Mouse (Mus musculus): ENCODE data around the gene Wwc1.

Gene Wwc1

DNA sequence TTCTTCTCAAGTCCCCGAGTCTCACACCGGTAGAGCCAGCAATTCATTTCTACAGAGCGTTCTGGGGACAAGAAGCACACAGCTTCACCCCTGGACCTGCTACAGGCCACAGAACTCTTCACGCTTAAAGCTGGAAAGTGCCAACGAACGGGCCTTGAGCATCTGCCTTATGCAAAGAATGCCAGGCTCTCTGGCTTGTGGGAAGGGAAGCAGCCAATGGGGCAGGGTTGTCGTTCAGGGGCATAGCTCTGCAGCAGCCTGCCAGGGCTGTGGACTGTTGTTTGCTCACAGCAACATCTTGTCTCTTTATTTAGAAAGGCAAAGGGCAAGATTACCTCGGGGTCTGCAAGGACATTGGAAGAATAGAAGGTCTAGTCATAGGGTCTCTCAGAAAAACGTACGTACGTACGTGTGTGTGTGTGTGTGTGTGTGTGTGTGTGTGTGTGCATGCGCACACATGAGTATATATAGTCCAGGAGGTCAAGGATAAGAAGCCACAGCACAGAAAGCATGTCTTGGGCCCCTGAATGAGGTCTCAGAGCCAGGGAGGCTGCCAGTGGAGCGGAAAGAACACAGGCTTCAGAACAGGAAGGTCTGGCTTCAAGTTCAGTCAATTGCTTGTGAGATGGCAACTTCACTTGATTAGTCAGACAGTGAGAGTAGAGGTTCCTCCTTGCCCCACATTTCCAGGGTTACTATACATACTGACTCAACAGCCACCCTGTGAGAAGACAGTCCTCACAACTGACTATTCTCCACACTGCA lies 48.0 kb downstream of the Wwc1 start:
- no peak for DNase-seq

DNA sequence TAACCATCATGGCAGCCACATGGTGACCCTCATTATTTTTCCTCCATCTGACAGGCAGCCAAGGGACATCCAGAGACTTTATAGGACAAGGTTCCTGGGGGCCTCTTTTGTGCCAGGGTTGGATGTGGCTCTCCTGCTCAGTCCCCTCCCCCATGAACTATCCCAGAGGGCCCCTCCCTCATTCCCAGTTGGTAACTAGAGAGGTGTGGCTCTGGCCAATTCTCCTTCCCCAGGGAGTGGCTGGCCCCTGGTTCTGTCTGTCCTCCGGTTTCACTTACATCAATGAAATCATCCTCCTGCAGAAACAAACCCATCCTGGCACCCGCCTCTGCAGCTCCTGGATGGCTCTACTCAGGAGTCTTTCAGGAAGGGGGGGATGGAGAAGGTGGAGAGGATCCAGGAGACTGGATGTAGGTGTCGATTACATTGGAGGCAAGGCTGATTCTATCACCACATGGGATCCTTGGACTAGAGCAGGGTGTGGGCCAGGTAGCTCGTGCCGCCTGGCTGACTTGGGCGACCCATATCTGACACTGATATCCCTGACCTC lies 49.7 kb downstream of the Wwc1 start:
- no peak for DNase-seq

DNA sequence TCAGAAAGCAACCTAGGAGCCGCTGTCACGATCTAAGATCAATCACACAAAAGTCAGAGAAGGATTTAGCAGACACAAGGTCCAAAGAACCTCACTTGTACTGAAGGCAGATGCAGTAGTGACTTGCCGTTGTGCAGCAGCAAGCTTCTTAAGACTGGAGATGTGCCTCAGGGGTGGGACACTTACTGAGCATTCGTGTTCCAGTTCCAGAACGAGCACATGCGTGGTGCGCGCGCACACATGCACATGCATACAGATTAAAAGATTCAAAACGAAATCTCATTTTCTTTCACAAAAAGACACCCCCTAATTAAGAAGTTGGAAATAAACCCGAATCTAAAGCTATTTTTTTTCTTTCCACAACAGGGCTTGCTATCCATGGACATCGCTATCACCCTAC lies 51.9 kb downstream of the Wwc1 start:
- no peak for DNase-seq

DNA sequence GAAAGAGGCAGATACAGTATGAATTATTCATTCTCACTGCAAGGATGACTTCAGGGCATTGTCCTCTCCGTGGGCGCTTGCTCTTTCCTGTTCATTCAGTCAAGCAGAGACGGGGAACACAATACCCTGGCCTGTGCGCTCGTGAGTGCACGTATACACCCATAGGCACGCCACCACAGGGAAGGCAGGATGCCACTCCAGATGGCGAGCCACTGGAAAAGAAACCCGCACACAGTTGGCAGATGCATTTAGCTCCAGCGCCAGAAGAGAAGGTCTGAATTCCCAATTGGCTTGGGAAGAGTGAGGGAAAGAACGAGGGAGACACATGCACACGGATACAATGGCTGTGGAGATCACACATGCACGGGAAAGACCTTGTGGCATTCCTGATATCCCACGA lies 53.0 kb downstream of the Wwc1 start:
- DNase-seq = no peak

DNA sequence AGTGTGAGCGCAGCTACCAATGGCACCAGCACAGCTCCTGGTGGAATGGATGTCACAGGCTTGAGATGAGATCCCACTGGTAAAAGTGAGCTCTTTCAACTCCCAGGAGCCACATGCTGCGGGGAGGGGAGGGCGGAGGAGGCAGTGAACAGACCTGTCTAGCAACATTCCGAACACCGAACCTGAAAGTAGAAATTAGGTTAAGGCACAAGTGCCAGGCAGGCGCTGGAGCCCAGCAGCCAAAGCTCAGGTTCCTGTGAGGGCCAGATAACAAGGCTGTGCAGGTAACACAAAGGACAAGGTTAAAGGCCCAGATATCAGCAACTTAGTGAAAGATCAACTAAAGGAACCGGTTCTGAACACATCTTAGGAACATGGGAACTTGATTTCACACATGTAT lies 54.7 kb downstream of the Wwc1 start:
- DNase-seq = peak; percentile 74

DNA sequence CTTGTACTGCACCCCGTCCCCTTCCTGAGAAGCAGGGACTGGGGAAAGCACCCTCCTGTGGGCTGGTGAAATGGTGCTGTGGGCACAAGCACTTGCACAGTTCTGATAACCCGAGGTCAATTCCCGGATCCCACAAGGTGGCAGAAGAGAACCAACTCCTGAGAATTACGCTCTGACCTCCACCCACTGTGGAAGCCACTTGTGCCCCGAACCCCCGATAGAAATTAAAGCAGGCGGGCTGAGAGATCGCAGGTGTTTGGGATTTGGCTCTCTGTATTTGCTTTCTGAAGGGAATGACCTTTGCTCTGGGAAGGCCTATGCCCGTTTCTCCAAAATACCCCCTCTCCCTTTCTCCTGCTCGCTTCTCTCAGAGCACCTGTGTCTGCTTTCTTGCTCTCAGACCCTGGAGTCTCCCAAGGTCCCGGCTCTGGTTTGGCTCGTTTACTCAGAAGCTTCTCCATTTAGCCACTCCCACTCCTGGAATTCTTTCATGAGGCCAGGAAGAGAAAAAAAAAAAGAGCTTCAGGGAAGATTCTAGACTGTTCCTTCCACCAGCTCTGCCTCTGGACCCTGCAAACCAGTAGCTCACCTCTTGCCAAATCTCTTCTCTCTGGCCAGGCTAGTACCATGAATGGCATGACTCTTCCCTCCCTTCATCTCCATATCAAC lies 58.0 kb downstream of the Wwc1 start:
- peak; percentile 50 for DNase-seq

DNA sequence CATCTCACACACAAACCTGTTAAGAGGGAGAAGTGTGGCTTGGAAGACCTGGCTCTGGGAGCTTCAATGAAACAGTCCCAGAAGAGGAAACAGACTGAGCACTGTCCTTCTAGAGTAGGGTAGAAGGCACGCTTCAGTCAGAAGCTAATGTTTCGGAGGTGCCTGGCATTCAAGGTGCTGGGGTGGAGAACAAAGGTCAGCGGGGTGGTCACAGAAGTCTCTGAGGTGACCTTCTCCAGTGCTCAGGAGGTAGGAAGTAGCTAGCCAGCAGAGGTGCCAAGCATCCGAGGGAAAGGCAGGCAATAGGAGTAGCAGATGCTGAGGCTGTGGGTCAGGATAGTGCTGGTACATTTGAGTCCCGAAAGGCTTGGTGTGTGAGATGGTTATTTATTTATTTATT lies 59.6 kb downstream of the Wwc1 start:
- no peak for DNase-seq

DNA sequence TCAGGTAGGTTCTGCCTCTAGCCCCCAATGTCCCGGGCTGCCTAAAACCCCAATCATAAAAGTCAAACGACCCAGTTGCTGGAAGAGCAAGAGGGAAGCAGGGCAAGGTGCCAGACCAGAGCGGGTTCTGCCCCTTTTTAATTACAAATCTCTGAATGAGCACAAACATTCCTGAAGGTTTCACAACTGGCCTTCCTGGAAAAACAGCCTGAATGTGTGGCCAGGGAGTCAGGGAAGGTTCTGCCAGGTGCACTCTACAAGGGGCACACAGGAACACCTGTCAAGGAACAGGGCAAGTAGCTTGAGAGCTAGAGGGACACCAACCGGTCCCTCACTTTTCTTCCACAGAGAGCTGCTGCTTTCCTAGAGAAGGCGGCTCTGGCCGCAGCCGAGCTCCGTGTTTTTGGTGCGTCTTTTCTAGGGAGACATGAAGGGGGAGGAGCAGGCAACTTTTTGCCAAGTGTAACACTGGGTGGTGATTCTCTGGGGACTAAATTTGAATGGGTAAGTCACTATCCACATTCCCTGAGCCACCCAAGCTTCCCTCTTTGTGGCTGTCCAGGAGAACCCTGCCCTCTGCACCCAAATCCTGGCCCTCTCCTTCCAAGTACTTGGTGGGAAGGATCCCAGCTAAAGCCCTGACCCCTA lies 60.3 kb downstream of the Wwc1 start:
- peak; percentile 82 for DNase-seq

DNA sequence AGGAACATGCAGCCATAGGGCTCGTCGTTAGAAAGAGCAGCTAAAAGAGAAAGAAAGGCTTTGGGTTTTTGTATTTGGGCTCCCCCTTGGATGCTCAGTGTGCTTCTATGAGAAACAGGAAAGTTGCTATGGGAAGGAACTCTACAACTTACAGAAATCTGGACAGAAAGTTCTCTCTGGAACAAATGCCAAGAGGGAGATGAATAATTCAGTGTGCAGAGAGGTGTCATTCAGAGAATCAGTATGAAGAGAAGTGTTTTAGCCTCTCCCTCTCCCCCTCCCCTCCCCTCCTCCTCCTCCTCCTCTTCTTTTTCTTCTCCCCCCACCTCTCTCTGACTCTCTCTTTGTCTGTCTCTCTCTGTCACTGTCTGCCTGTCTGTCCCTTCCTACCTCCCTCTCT lies 60.9 kb downstream of the Wwc1 start:
- DNase-seq = no peak

DNA sequence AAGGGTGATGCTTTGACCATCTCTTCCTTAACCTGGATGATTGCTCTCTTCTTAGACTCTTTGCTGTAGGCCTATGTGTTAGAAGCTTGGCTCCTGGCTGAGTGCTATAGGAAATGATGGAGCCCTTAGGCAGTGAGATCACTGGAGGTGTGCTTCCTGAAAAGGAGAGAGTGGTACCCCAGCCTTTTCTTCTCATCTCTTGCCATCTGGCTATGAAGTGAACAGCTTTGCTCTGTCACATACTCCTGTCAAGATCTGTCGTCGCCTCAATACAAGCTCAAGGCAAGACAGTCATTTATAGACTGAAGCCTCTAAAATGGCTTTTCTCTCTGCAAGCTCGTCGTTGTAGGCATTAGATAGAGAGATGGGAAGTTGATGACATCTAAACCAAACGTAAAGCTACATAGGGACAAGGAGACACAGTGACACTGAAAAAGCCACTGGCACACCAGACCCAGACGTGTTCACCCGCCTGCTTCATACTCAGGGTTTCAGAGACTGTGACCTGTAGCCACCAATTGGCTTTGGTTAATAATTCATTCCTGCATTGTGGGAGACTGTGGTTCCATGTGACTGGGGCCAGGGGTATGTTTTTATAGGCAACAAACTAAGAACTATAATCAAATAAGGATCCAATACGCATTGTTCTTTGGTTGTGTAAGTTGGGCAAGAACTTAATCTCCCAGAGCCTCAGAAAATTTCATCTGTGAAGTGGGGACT lies 63.7 kb downstream of the Wwc1 start:
- DNase-seq = peak; percentile 55

DNA sequence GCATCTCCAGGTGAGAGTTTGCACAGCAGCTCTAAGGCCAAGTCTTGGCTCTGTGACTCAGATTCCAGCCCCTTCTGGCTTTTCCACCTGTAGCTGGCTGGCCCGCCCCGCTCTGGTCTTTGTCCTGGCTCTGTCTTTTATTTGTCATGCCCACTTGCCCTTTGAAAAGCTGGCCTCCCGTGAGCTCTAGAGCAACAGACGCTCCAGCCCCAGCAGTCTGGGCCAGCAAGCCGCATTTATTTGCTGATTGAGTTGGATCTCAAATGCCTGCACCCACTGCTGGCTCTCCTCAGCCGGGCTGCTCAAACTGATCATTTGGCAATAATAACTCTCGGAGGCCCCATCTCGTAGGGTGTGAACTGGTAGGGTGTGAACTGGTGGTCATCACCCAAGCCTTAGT lies 64.8 kb downstream of the Wwc1 start:
- DNase-seq = peak; percentile 75

DNA sequence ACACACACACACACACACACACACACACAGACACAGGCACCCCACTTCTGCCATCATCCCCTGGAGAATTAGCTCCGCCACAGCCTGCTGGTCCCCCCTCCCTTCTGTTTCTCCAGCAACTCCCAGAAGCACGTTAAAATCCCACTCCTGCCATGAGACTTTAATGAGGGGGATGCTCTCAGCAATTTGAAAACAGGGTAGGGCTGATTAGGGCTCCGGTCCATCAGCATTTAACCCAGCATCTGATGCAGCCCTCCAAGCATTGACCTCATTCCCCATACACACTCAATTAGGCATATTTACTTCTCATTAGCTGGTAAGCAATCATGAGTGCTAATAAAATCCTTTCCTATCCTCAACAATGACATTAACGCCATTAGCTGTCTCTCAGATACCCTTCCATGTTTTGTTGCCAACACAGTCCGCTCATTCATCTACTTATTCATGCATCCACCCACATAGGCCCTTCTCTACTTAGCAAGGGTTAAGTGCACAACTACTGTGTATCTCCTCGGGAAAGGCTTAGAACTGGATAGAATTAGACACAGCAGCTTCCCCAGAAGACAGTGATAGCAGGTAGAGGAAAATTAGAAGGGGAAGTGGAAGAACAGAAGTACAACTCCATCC lies 66.8 kb downstream of the Wwc1 start:
- no peak for DNase-seq

DNA sequence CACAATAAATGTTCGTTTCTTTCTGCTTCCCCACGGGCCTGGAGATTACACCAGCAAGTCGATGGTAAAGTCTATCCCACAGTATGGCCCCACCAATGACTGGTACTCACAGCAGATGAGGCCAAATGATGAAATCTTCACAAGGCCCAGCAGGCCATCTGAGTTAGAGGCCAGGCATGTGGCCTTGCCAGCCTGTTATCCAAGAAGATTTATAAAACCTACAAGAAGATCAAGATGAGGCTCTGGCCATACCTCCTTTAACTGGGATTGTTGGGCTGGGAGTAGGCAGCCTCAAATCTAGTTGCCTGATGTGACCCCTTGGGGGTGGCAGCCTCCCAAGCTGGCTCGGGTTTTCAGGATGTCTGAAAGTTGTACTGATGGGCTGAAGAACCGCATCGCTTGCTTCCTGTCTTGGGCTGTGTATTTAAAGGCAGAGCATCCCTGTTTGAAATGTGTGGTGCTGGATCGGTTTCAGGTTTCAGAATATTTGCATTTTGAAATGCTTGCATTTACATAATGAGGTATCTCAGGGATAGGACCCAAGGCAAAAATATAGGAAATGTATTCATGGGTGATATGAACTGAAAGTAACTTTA lies 75.3 kb downstream of the Wwc1 start:
- no peak for DNase-seq

DNA sequence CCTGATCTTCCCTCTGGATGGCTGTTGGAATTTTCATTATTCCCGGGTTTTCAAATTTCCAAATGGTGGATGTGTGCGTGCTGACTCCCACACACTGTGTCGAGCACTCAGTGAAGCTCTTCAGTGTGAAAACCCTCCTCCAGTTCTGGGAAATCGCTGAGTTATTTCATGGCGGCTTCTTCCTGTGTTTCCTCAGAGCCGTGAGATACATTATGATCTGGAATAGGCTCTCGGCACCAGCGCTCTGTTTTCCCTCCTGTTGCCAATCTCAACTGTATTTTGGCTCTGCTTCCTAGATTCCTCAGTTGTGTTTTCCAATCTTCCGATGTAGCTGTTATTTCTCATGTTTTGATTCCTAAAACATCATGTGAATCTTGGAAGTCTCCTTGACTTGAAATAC lies 77.2 kb downstream of the Wwc1 start:
- DNase-seq = no peak

DNA sequence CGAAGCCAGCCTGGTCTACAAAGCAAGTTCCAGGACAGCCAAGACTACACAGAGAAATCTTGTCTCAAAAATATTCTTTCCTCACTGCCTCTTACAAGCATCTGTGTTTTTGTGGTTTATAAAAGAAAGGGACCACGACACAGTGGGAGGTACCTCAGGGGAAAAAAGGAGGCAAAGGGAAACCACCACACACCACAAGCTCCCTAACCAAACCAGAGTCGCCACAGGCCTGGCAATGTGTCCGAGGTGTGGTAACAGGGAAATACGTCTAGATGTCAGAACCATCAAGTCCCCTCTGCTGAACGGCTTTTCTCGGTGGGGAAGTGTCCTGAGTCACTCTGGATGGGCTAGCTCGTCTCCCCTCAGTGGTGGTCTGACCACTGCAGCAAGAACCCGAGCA lies 80.4 kb downstream of the Wwc1 start:
- DNase-seq = no peak

DNA sequence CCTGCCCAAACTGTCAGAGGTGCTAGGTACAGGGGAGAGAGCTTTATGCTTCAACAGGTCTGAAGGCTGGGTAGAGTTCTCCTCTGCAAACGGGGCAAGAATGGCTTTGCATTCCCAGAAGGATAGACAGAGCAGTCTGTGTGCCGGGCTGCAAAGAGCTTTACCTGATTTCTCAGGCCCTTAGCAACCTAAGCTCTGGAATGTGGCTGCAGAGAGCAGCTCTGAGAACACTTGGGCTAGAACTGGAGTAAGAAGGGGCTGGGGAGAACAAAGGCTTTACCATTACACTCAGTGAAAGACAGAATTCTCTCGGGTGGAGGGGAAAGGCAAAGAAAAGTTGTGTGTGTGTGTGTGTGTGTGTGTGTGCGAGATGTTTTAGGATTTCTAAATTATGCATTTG lies 86.9 kb downstream of the Wwc1 start:
- DNase-seq = no peak

DNA sequence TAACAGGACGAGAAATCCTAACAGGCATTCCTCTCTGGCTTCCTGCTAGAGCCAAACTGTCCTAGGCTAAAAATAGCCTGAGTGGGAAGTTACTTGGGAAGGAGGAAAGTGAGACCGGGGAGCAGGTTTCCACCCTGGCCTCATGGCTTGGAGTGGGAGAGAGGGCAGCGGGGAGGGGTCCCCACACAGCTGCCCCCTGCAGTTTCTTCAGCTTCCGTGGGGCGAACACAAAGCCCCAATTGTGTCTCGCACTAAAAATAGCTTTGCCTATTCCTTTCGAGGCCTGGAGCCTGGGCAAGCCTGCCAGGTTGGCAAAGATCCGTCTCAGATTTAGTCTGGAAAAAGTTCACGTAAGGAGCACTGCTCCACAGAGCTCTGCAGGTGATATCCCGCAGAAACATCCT lies 87.3 kb downstream of the Wwc1 start:
- DNase-seq = no peak

DNA sequence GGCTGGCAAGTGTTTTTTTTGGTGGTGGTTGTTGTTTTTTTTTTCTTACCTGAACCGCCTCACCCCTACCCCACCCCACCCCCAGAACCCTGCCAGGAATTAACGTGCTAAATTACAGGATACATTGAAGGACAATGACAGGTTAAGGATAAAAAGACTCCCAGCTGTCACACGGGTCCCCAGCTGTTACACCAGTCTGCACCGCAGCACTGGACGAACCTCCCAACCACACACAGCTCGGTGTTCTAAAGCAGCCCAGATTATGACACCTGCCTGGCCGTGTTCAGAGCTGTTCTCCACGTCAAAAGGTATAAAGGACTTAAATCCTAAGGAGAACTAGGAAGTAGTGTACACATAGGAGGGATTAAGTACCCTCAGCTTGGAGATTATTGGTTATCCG lies 88.0 kb downstream of the Wwc1 start:
- DNase-seq = no peak

DNA sequence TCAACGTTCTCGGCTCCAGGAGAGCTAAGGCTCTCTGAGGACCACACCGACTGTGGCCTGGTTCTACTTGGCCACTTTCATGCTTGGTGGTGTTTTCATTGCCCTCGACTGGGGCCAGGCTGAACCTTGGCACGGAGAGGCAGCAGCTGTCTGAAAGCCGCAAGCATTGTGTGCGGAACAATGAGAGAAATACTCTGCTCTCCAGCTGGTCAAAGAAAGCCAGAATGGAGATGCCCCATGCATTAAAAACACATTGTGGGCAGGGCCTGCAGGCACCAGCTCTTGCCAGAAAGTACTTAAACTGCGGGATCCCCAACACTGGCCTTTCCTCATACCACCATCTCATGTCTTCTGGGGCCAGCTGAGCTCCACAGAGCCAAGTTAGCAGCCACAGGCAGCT lies 91.5 kb downstream of the Wwc1 start:
- no peak for DNase-seq

DNA sequence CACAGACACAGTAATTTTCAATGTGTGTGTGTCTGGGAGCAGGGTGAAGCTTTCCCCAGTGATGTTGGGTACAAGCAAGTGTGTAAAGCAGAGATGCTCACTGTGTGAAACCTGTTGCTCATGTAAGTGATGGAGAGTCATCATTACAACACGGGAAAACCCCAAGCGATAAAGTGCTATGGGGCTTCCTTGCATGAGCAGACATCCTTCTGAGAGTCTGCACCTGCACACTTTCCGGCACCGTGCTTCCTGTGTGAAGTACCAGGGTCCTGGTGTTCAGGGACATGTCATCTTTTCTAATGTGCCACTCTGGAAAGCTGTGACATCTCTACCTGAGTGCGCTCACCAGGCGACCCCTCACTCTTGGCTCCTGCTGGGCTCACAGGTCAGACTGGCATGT lies 97.5 kb downstream of the Wwc1 start:
- DNase-seq = no peak

DNA sequence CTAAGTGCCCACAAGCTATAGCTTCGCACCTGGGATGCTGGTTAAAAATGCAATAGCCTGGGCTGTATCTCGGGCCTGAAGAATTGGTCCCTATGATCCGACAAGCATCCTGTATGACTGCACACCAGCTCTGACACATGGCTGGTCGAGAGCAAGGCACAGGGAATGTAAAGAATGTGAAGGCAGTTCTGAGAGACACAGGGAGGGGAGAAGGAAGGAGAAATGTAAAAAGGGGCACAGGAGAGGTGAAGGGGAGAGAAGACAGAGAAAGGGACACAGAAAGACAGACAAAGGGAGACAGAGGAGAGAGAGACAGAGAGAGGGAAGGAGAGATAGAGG lies 101.8 kb downstream of the Wwc1 start:
- no peak for DNase-seq
